Mouse (Mus musculus): ENCODE data around the gene Pgam5. TPM values are rescaled to one million over a fixed set of nuclear protein-coding genes. Genes with fewer than 3 reads are reported as not detected.

Gene Pgam5
- polyA plus RNA-seq, 1 experiment, result 52.0 TPM

- Histone ChIP-seq H3K27ac (ENCODE audit: insufficient read depth, low read length) (no peak overlapping the region), H3K4me3 (ENCODE audit: insufficient read depth, low read length) (no peak overlapping the region), H3K4me1 (ENCODE audit: control insufficient read depth, insufficient read depth, low read length) (peaks cover 4% of the 10 kb centered on the region; the same call in 1 of the 2 replicates)
- no peak for TF ChIP-seq CTCF (IDR thresholded peaks at IDR 0.05; ENCODE audit: borderline replicate concordance, insufficient read depth, low read length)
- TF ChIP-seq POLR2A (IDR thresholded peaks at IDR 0.05; ENCODE audit: low read depth, low read length), result no peak
These were observed 37.4 kb downstream of the Pgam5 start for GRCm38 (mm10) chr5:110232346-110232745.

GRCm38 (mm10) chr5:110231638-110232037, 38.1 kb downstream of the Pgam5 start:
- no peak overlapping the region for H3K27ac ChIP-seq (ENCODE audit: insufficient read depth, low read length)
- TF ChIP-seq CTCF (IDR thresholded peaks at IDR 0.05; ENCODE audit: borderline replicate concordance, insufficient read depth, low read length) (no peak), POLR2A (IDR thresholded peaks at IDR 0.05; ENCODE audit: low read depth, low read length) (no peak)
- peaks cover 4% of the 10 kb centered on the region; the same call in 1 of the 2 replicates for H3K4me1 ChIP-seq (ENCODE audit: control insufficient read depth, insufficient read depth, low read length)
- peak overlapping the region; percentile 94 for H3K4me3 ChIP-seq (ENCODE audit: insufficient read depth, low read length)

GRCm38 (mm10) chr5:110230780-110231461, 38.8 kb downstream of the Pgam5 start, which contains the start of gene Ankle2:
Gene Ankle2 (plus strand): TSS chr5:110231004.
- TF ChIP-seq POLR2A (IDR thresholded peaks at IDR 0.05; ENCODE audit: low read depth, low read length) (peak; percentile 79), CTCF (IDR thresholded peaks at IDR 0.05; ENCODE audit: borderline replicate concordance, insufficient read depth, low read length) (no peak)
- peaks cover 4% of the 10 kb centered on the region; the same call in 1 of the 2 replicates for H3K4me1 ChIP-seq (ENCODE audit: control insufficient read depth, insufficient read depth, low read length)
- peak within 1 kb of the TSS; percentile 94 for H3K4me3 ChIP-seq (ENCODE audit: insufficient read depth, low read length)
- H3K27ac ChIP-seq (ENCODE audit: insufficient read depth, low read length), result peak within 1 kb of the TSS; percentile 60

GRCm38 (mm10) chr5:110230401-110230779, 39.3 kb downstream of the Pgam5 start:
- Histone ChIP-seq H3K4me1 (ENCODE audit: control insufficient read depth, insufficient read depth, low read length) (peaks cover 4% of the 10 kb centered on the region; the same call in 1 of the 2 replicates), H3K4me3 (ENCODE audit: insufficient read depth, low read length) (peak overlapping the region; percentile 94), H3K27ac (ENCODE audit: insufficient read depth, low read length) (peak overlapping the region; percentile 60)
- TF ChIP-seq POLR2A (IDR thresholded peaks at IDR 0.05; ENCODE audit: low read depth, low read length) (no peak), CTCF (IDR thresholded peaks at IDR 0.05; ENCODE audit: borderline replicate concordance, insufficient read depth, low read length) (no peak)

GRCm38 (mm10) chr5:110227336-110227883, 42.3 kb downstream of the Pgam5 start:
- Histone ChIP-seq H3K27ac (ENCODE audit: insufficient read depth, low read length) (no peak overlapping the region), H3K4me3 (ENCODE audit: insufficient read depth, low read length) (no peak overlapping the region), H3K4me1 (ENCODE audit: control insufficient read depth, insufficient read depth, low read length) (peaks cover 2% of the 10 kb centered on the region; the same call in 1 of the 2 replicates)
- no peak for TF ChIP-seq CTCF (IDR thresholded peaks at IDR 0.05; ENCODE audit: borderline replicate concordance, insufficient read depth, low read length)

GRCm38 (mm10) chr5:110225056-110225455, 44.7 kb downstream of the Pgam5 start:
- TF ChIP-seq CTCF (IDR thresholded peaks at IDR 0.05; ENCODE audit: borderline replicate concordance, insufficient read depth, low read length) (no peak), POLR2A (IDR thresholded peaks at IDR 0.05; ENCODE audit: low read depth, low read length) (no peak)
- H3K4me3 ChIP-seq (ENCODE audit: insufficient read depth, low read length), result no peak overlapping the region

GRCm38 (mm10) chr5:110222757-110223156, 47.0 kb downstream of the Pgam5 start:
- H3K4me1 ChIP-seq (ENCODE audit: control insufficient read depth, insufficient read depth, low read length), result no peaks in the 10 kb centered on the region

More at GRCm38 (mm10) chr5:110225056-110225455, 44.7 kb downstream of the Pgam5 start:
- no peaks in the 10 kb centered on the region for H3K4me1 ChIP-seq (ENCODE audit: control insufficient read depth, insufficient read depth, low read length)
- H3K27ac ChIP-seq (ENCODE audit: insufficient read depth, low read length), result no peak overlapping the region

GRCm38 (mm10) chr5:110220331-110220730, 49.4 kb downstream of the Pgam5 start:
- TF ChIP-seq CTCF (IDR thresholded peaks at IDR 0.05; ENCODE audit: borderline replicate concordance, insufficient read depth, low read length), result no peak
- no peak for TF ChIP-seq POLR2A (IDR thresholded peaks at IDR 0.05; ENCODE audit: low read depth, low read length)
- H3K27ac ChIP-seq (ENCODE audit: insufficient read depth, low read length), result no peak overlapping the region
- H3K4me3 ChIP-seq (ENCODE audit: insufficient read depth, low read length), result no peak overlapping the region
- H3K4me1 ChIP-seq (ENCODE audit: control insufficient read depth, insufficient read depth, low read length), result no peaks in the 10 kb centered on the region

More at GRCm38 (mm10) chr5:110222757-110223156, 47.0 kb downstream of the Pgam5 start:
- Histone ChIP-seq H3K4me3 (ENCODE audit: insufficient read depth, low read length) (no peak overlapping the region), H3K27ac (ENCODE audit: insufficient read depth, low read length) (no peak overlapping the region)
- TF ChIP-seq POLR2A (IDR thresholded peaks at IDR 0.05; ENCODE audit: low read depth, low read length) (no peak), CTCF (IDR thresholded peaks at IDR 0.05; ENCODE audit: borderline replicate concordance, insufficient read depth, low read length) (no peak)

- Histone ChIP-seq H3K4me1 (ENCODE audit: control insufficient read depth, insufficient read depth, low read length) (no peaks in the 10 kb centered on the region), H3K27ac (ENCODE audit: insufficient read depth, low read length) (no peak overlapping the region), H3K4me3 (ENCODE audit: insufficient read depth, low read length) (no peak overlapping the region)
- TF ChIP-seq CTCF (IDR thresholded peaks at IDR 0.05; ENCODE audit: borderline replicate concordance, insufficient read depth, low read length) (no peak), POLR2A (IDR thresholded peaks at IDR 0.05; ENCODE audit: low read depth, low read length) (no peak)
These were observed 52.9 kb downstream of the Pgam5 start for GRCm38 (mm10) chr5:110216780-110217179.

- Histone ChIP-seq H3K4me1 (ENCODE audit: control insufficient read depth, insufficient read depth, low read length) (no peaks in the 10 kb centered on the region), H3K4me3 (ENCODE audit: insufficient read depth, low read length) (no peak overlapping the region), H3K27ac (ENCODE audit: insufficient read depth, low read length) (no peak overlapping the region)
- TF ChIP-seq POLR2A (IDR thresholded peaks at IDR 0.05; ENCODE audit: low read depth, low read length), result no peak
- TF ChIP-seq CTCF (IDR thresholded peaks at IDR 0.05; ENCODE audit: borderline replicate concordance, insufficient read depth, low read length), result no peak
These were observed 58.4 kb downstream of the Pgam5 start for GRCm38 (mm10) chr5:110211312-110211711.

Other genes with a start within 250 kb of the Pgam5 start
- 6.5 and 6.8 TPM in 2 replicates for gene Gm17655, start 197.4 kb downstream of the Pgam5 start, polyA plus RNA-seq (2011; ENCODE audit: insufficient read length, low read depth, missing spikeins)
- 1.4 and 1.9 TPM in 2 replicates for gene Gm35315, start 175.5 kb downstream of the Pgam5 start, polyA plus RNA-seq (2011; ENCODE audit: insufficient read length, low read depth, missing spikeins)
- 0.28 and 0.87 TPM in 2 replicates for gene Plcxd1, start 169.9 kb downstream of the Pgam5 start, polyA plus RNA-seq (2011; ENCODE audit: insufficient read length, low read depth, missing spikeins)
- 21.4 and 24.7 TPM in 2 replicates for gene Gtpbp6, start 161.7 kb downstream of the Pgam5 start, polyA plus RNA-seq (2011; ENCODE audit: insufficient read length, low read depth, missing spikeins)
- 8.3 and 9.4 TPM in 2 replicates for gene Zfp605, start 159.8 kb downstream of the Pgam5 start, polyA plus RNA-seq (2011; ENCODE audit: insufficient read length, low read depth, missing spikeins)
- gene Chfr, start 134.1 kb downstream of the Pgam5 start, polyA plus RNA-seq (2011; ENCODE audit: insufficient read length, low read depth, missing spikeins), result 35.8 and 38.1 TPM in 2 replicates
- gene Golga3, start 93.2 kb downstream of the Pgam5 start, polyA plus RNA-seq (2011; ENCODE audit: insufficient read length, low read depth, missing spikeins), result 49.2 and 54.9 TPM in 2 replicates
- 37.2 and 37.3 TPM in 2 replicates for gene Ankle2, start 38.9 kb downstream of the Pgam5 start, polyA plus RNA-seq (2011; ENCODE audit: insufficient read length, low read depth, missing spikeins)
- 2.8 and 3.3 TPM in 2 replicates for gene Pxmp2, start 16.3 kb upstream of the Pgam5 start, polyA plus RNA-seq (2011; ENCODE audit: insufficient read length, low read depth, missing spikeins)
- gene Pole, start 16.4 kb upstream of the Pgam5 start, polyA plus RNA-seq (2011; ENCODE audit: insufficient read length, low read depth, missing spikeins), result 20.5 and 27.0 TPM in 2 replicates
- gene P2rx2, start 73.3 kb upstream of the Pgam5 start, polyA plus RNA-seq (2011; ENCODE audit: insufficient read length, low read depth, missing spikeins), result 0.32 TPM in 1 of 2 replicates, not detected in the other
- not detected in 2 replicates for gene Lrcol1, start 74.8 kb upstream of the Pgam5 start, polyA plus RNA-seq (2011; ENCODE audit: insufficient read length, low read depth, missing spikeins)
- gene Fbrsl1, start 178.6 kb upstream of the Pgam5 start, polyA plus RNA-seq (2011; ENCODE audit: insufficient read length, low read depth, missing spikeins), result 11.4 and 13.3 TPM in 2 replicates